Mouse (Mus musculus) C2C12 (cell line): ENCODE data around the gene Acbd3. TPM values are rescaled to one million over a fixed set of nuclear protein-coding genes. Genes with fewer than 3 reads are reported as not detected.

ENCODE experiments used
- H3K27me3 ChIP-seq: one replicate; pipeline ENCODE4 v1.6.1; 2011; ENCODE audit not compliant: control insufficient read depth, insufficient read depth, insufficient read length
- H3K36me3 ChIP-seq: one replicate; pipeline ENCODE4 v1.6.1; 2011; ENCODE audit not compliant: control insufficient read depth, insufficient read depth
- H3K4me3 ChIP-seq: one replicate; pipeline ENCODE4 v1.5.1; 2011; ENCODE audit warnings: mild to moderate bottlenecking, control low read depth; ENCODE audit not compliant: poor library complexity, insufficient read depth, severe bottlenecking
- H3K79me2 ChIP-seq: one replicate; pipeline ENCODE4 v1.6.1; 2011; ENCODE audit not compliant: control insufficient read depth, insufficient read depth
- H3K79me3 ChIP-seq: one replicate; pipeline ENCODE4 v1.6.1; 2011; ENCODE audit warnings: low read depth, control low read depth
- H3ac ChIP-seq: one replicate; pipeline ENCODE3; 2011; ENCODE audit warnings: low read depth; ENCODE audit not compliant: control insufficient read depth, insufficient read length
- CEBPB ChIP-seq: IDR thresholded peaks from one replicate; pipeline ENCODE4 v1.6.1; 2011; ENCODE audit warnings: low read depth, mild to moderate bottlenecking, control low read depth, moderate library complexity
- CTCF ChIP-seq: IDR thresholded peaks from one replicate; pipeline ENCODE4 v1.5.1; 2011; ENCODE audit not compliant: control insufficient read depth, insufficient read depth, insufficient read length
- FOSL1 ChIP-seq: IDR thresholded peaks from one replicate; pipeline ENCODE4 v1.8.0; 2011; ENCODE audit warnings: mild to moderate bottlenecking, low read length; ENCODE audit not compliant: poor library complexity, insufficient read depth, severe bottlenecking
- MAX ChIP-seq: IDR thresholded peaks from one replicate; pipeline ENCODE4 v1.6.1; 2011; ENCODE audit warnings: mild to moderate bottlenecking, control low read depth
- MYOD1 ChIP-seq: IDR thresholded peaks from one replicate; pipeline ENCODE4 v1.6.1; 2011; ENCODE audit warnings: low read depth; ENCODE audit not compliant: control insufficient read depth, insufficient read length
- MYOG ChIP-seq: IDR thresholded peaks from one replicate; pipeline ENCODE4 v1.6.1; 2011; ENCODE audit not compliant: control insufficient read depth, insufficient read length; ENCODE audit errors: extremely low read depth
- USF1 ChIP-seq: IDR thresholded peaks from one replicate; pipeline ENCODE4 v1.6.1; 2011; ENCODE audit warnings: low read depth, mild to moderate bottlenecking, control low read depth, moderate library complexity
- polyA plus RNA-seq: library from polyadenylated mRNA; unstranded; fragments of >200 nt; fragmentation: generic; extraction: Trizol; gene quantifications from one replicate; pipeline ENCODE4 v1.2.1, GENCODE M21; 2012; ENCODE audit warnings: missing spikeins

Acbd3 gene
- polyA plus RNA-seq, 1 experiment, result 13.2 TPM

- Histone ChIP-seq H3ac (no peak overlapping the region), H3K27me3 (no peaks in the 10 kb centered on the region), H3K36me3 (peaks cover 34% of the 10 kb centered on the region), H3K4me3 (no peak overlapping the region), H3K79me2 (no peaks in the 10 kb centered on the region), H3K79me3 (no peaks in the 10 kb centered on the region)
- TF ChIP-seq FOSL1 (no peak), MYOD1 (no peak), MYOG (no peak), MAX (no peak), CTCF (no peak), USF1 (no peak), CEBPB (no peak)
Observed at GRCm38 (mm10) chr1:180754376-180754775, 28.5 kb downstream of the Acbd3 start.

- Histone ChIP-seq H3K79me2 (no peaks in the 10 kb centered on the region), H3K79me3 (no peaks in the 10 kb centered on the region), H3K36me3 (peaks cover 27% of the 10 kb centered on the region), H3K27me3 (no peaks in the 10 kb centered on the region), H3ac (no peak overlapping the region), H3K4me3 (no peak overlapping the region)
- TF ChIP-seq USF1, result no peak
- TF ChIP-seq MYOD1, result no peak
- TF ChIP-seq MYOG, result no peak
- no peak for TF ChIP-seq FOSL1
- no peak for TF ChIP-seq CTCF
- no peak for TF ChIP-seq MAX
- TF ChIP-seq CEBPB, result no peak
Observed at GRCm38 (mm10) chr1:180756711-180757110, 30.9 kb downstream of the Acbd3 start.

- Histone ChIP-seq H3K4me3 (no peak overlapping the region), H3K27me3 (no peaks in the 10 kb centered on the region), H3K79me3 (no peaks in the 10 kb centered on the region), H3K36me3 (peaks cover 20% of the 10 kb centered on the region), H3ac (no peak overlapping the region), H3K79me2 (no peaks in the 10 kb centered on the region)
- TF ChIP-seq MYOD1 (no peak), CEBPB (no peak), MAX (no peak), FOSL1 (no peak), USF1 (no peak), CTCF (no peak), MYOG (no peak)
Observed at GRCm38 (mm10) chr1:180757252-180757955, 31.6 kb downstream of the Acbd3 start.

- Histone ChIP-seq H3K79me3 (no peaks in the 10 kb centered on the region), H3ac (no peak overlapping the region), H3K79me2 (no peaks in the 10 kb centered on the region), H3K27me3 (no peaks in the 10 kb centered on the region), H3K4me3 (no peak overlapping the region), H3K36me3 (peaks cover 14% of the 10 kb centered on the region)
- TF ChIP-seq MYOG (no peak), USF1 (no peak), CTCF (no peak), MYOD1 (no peak), FOSL1 (no peak), MAX (no peak), CEBPB (no peak)
Observed at GRCm38 (mm10) chr1:180757956-180758520, 32.2 kb downstream of the Acbd3 start.

- no peak overlapping the region for H3ac ChIP-seq
- no peak for TF ChIP-seq FOSL1
- no peak for TF ChIP-seq MYOG
- no peak for TF ChIP-seq USF1
- H3K79me3 ChIP-seq, result no peaks in the 10 kb centered on the region
- H3K79me2 ChIP-seq, result no peaks in the 10 kb centered on the region
- H3K36me3 ChIP-seq, result no peaks in the 10 kb centered on the region
- H3K27me3 ChIP-seq, result no peaks in the 10 kb centered on the region
- no peak overlapping the region for H3K4me3 ChIP-seq
Observed at GRCm38 (mm10) chr1:180762180-180762579, 36.3 kb downstream of the Acbd3 start.
